Mouse (Mus musculus): ENCODE results near the gene Sdhaf1.

- TF ChIP-seq TAL1 (IDR thresholded peaks at IDR 0.05; ENCODE audit: low read length) = no peak
- TF ChIP-seq GATA1 (IDR thresholded peaks at IDR 0.05; ENCODE audit: low read length) = no peak
Measured at GRCm38 (mm10) chr7:30288046-30288445, 35.6 kb downstream of the Sdhaf1 start.

Data from erythroblast, embryonic 14.5 days (primary cell).